Mouse (Mus musculus) thymus, postnatal 0 days (tissue): Measurements from ENCODE around the gene Degs1. TPM values are rescaled to one million over a fixed set of nuclear protein-coding genes. Genes with fewer than 3 reads are reported as not detected.
"Not testable (repeated sequence)": the region's sequence is repeated elsewhere in the genome, so short reads cannot be mapped to it uniquely, and the experiment has no call there.

Experiments
- DNase-seq: peaks from one replicate; pipeline ENCODE4 v3.0.0-alpha.2; 2015; ENCODE audit warnings: low spot score
- polyA plus RNA-seq: library from polyadenylated mRNA; unstranded; fragments of >200 nt; fragmentation: Nextera tagmentation; extraction: Ambion mirVana; gene quantifications from 2 replicates; pipeline ENCODE4 v1.2.1, GENCODE M21; 2015

The Degs1 gene
- 137 and 149 TPM in 2 replicates for polyA plus RNA-seq

- DNase-seq: peak; percentile 92
Measured at GRCm38 (mm10) chr1:182282091-182283075, at the start of gene Degs1. Gene Degs1, minus strand, starts transcription at chr1:182282804.

GRCm38 (mm10) chr1:182325919-182326318 lies 43.3 kb upstream of the Degs1 start:
- no peak for DNase-seq

GRCm38 (mm10) chr1:182324552-182324951 lies 41.9 kb upstream of the Degs1 start:
- no peak for DNase-seq

- no peak for DNase-seq
Measured at GRCm38 (mm10) chr1:182323139-182323538, 40.5 kb upstream of the Degs1 start.

- no peak for DNase-seq
Measured at GRCm38 (mm10) chr1:182314201-182314600, 31.6 kb upstream of the Degs1 start.

- no peak for DNase-seq
Measured at GRCm38 (mm10) chr1:182313181-182313580, 30.6 kb upstream of the Degs1 start.

GRCm38 (mm10) chr1:182311376-182311775 lies 28.8 kb upstream of the Degs1 start:
- DNase-seq: no peak

GRCm38 (mm10) chr1:182310316-182310715 lies 27.7 kb upstream of the Degs1 start:
- DNase-seq: no peak

GRCm38 (mm10) chr1:182309403-182309802 lies 26.8 kb upstream of the Degs1 start:
- DNase-seq: no peak

GRCm38 (mm10) chr1:182302916-182303315 lies 20.3 kb upstream of the Degs1 start:
- no peak for DNase-seq

GRCm38 (mm10) chr1:182302176-182302870 lies 19.7 kb upstream of the Degs1 start:
- DNase-seq: no peak

GRCm38 (mm10) chr1:182297821-182298220 lies 15.2 kb upstream of the Degs1 start:
- DNase-seq: no peak

GRCm38 (mm10) chr1:182297246-182297645 lies 14.6 kb upstream of the Degs1 start:
- no peak for DNase-seq

- DNase-seq: no peak
Measured at GRCm38 (mm10) chr1:182296816-182297215, 14.2 kb upstream of the Degs1 start.

- no peak for DNase-seq
Measured at GRCm38 (mm10) chr1:182296141-182296540, 13.5 kb upstream of the Degs1 start.

GRCm38 (mm10) chr1:182292291-182292690 lies 9.7 kb upstream of the Degs1 start:
- peak; percentile 82 for DNase-seq

GRCm38 (mm10) chr1:182290741-182291140 lies 8.1 kb upstream of the Degs1 start:
- not testable (repeated sequence) for DNase-seq

GRCm38 (mm10) chr1:182289781-182290180 lies 7.2 kb upstream of the Degs1 start:
- no peak for DNase-seq

GRCm38 (mm10) chr1:182288601-182289000 lies 6.0 kb upstream of the Degs1 start:
- no peak for DNase-seq

GRCm38 (mm10) chr1:182287781-182288180 lies 5.2 kb upstream of the Degs1 start:
- DNase-seq: no peak

GRCm38 (mm10) chr1:182284795-182285194 lies 2.2 kb upstream of the Degs1 start:
- DNase-seq: no peak

GRCm38 (mm10) chr1:182283231-182283630 lies 627 bp upstream of the Degs1 start:
- DNase-seq: no peak
